8 mouse cellular contexts compared by ENCODE assay signal in the genomic region with DNA sequence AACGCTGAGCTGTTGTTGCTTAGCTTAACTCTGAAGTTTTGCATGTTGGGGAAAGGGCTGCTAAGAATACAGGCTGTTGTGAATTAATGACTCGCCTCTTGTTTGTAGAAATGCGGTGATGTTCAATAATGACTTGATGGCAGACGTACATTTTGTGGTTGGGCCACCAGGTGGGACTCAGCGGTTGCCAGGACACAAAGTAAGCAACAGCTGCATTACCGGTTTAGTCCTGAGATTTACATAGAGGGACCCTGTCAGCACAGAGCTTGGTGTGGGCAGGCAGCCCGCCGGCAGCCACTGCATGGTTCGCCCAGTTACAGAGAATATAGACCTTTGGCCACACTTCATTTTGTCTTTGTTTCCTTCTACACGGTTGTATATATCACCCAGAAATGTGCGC. TPM values are rescaled to one million over a fixed set of nuclear protein-coding genes. Genes with fewer than 3 reads are reported as not detected.
DNase-seq lines count a peak whose midpoint lies in the region; ATAC-seq and TF ChIP-seq lines count a peak whose summit lies in the region.

No protein-coding gene starts in this region.

- H3K27me3 ChIP-seq in liver, adult 2 months (ENCODE audit: control insufficient read depth, insufficient read depth, low read length) = no peaks in the 10 kb centered on the region
- no peaks in the 10 kb centered on the region for H3K27me3 ChIP-seq in embryonic facial prominence, embryonic 10.5 days (replicated peaks; ENCODE audit: low read depth, poor library complexity, severe bottlenecking)
- H3K27me3 ChIP-seq in hindbrain, postnatal 0 days (ENCODE audit: insufficient read depth, low read length) = no peaks in the 10 kb centered on the region
- no peaks in the 10 kb centered on the region for H3K27me3 ChIP-seq in neural tube, embryonic 12.5 days (replicated peaks)

- no peak overlapping the region for H3K27ac ChIP-seq in liver, adult 2 months (replicated peaks; ENCODE audit: insufficient read depth, low read depth, low read length)
- peak overlapping the region; percentile 48 for H3K27ac ChIP-seq in embryonic facial prominence, embryonic 10.5 days (replicated peaks)
- H3K27ac ChIP-seq in hindbrain, postnatal 0 days = peak overlapping the region; percentile 46; the same call in 1 of the 2 replicates
- no peak overlapping the region for H3K27ac ChIP-seq in neural tube, embryonic 12.5 days

- H3K9ac ChIP-seq in liver, adult 2 months (ENCODE audit: low read depth, low read length) = no peak overlapping the region
- H3K9ac ChIP-seq in hindbrain, postnatal 0 days (replicated peaks; ENCODE audit: low read length) = peak overlapping the region; percentile 70
- H3K9ac ChIP-seq in neural tube, embryonic 12.5 days = no peak overlapping the region

- no peaks in the 10 kb centered on the region; the same call in 1 of the 2 replicates for H3K4me1 ChIP-seq in liver, adult 2 months (ENCODE audit: control insufficient read depth, insufficient read depth, low read length)
- H3K4me1 ChIP-seq in embryonic facial prominence, embryonic 10.5 days = peaks cover 60% of the 10 kb centered on the region
- peaks cover 12% of the 10 kb centered on the region for H3K4me1 ChIP-seq in hindbrain, postnatal 0 days (ENCODE audit: insufficient read depth, low read length)
- H3K4me1 ChIP-seq in neural tube, embryonic 12.5 days = peaks cover 30% of the 10 kb centered on the region

- no peak for DNase-seq in liver, adult 2 months (ENCODE audit: extremely low read depth, low read depth, low spot score)
- no peak for DNase-seq in liver
- DNase-seq in embryonic facial prominence, embryonic 10.5 days (ENCODE audit: low spot score) = peak; percentile 34
- DNase-seq in hindbrain, postnatal 0 days (ENCODE audit: low spot score) = peak; percentile 37
- no peak for DNase-seq in thymus, postnatal 14 days
- DNase-seq in spleen, adult 18-20 months = no peak

- peaks cover 1% of the 10 kb centered on the region; the same call in 1 of the 2 replicates for H3K79me2 ChIP-seq in liver, adult 2 months (ENCODE audit: control insufficient read depth, insufficient read depth, low read length)

- H3K9me3 ChIP-seq in embryonic facial prominence, embryonic 10.5 days = no peaks in the 10 kb centered on the region
- no peaks in the 10 kb centered on the region for H3K9me3 ChIP-seq in hindbrain, postnatal 0 days (ENCODE audit: low read length)
- no peaks in the 10 kb centered on the region for H3K9me3 ChIP-seq in neural tube, embryonic 12.5 days

- 58% methylated on average over 11 of the region's 11 CpGs for WGBS in liver, adult 2 months
- WGBS in embryonic facial prominence, embryonic 10.5 days = 59% methylated on average over 11 of the region's 11 CpGs
- WGBS in hindbrain, postnatal 0 days = 38% methylated on average over 11 of the region's 11 CpGs
- WGBS in neural tube, embryonic 12.5 days = 47% methylated on average over 11 of the region's 11 CpGs

- peak; percentile 34; the same call in 1 of the 2 replicates for ATAC-seq in hindbrain, postnatal 0 days
- peak; percentile 55 for ATAC-seq in neural tube, embryonic 12.5 days (ENCODE audit: low FRiP score, low read depth)
- ATAC-seq in activated CD4-positive, CD25-positive, alpha-beta regulatory T cell, adult 4 months = no peak

- peak overlapping the region; percentile 56 for H3K4me2 ChIP-seq in hindbrain, postnatal 0 days (ENCODE audit: low read depth, low read length)
- H3K4me2 ChIP-seq in neural tube, embryonic 12.5 days (replicated peaks) = peak overlapping the region; percentile 61

- TF ChIP-seq CTCF in liver, adult 2 months (IDR thresholded peaks at IDR 0.05; ENCODE audit: low read depth, low read length) = no peak
- TF ChIP-seq CTCF in hindbrain, postnatal 0 days (IDR thresholded peaks at IDR 0.05; ENCODE audit: low read depth) = peak; percentile 46; the same call in 1 of the 2 replicates

- H3K4me3 ChIP-seq in liver, adult 2 months (ENCODE audit: insufficient read depth, low read depth, low read length) = peak overlapping the region; percentile 4
- H3K4me3 ChIP-seq in embryonic facial prominence, embryonic 10.5 days = peak overlapping the region; percentile 31
- peak overlapping the region; percentile 46 for H3K4me3 ChIP-seq in hindbrain, postnatal 0 days (ENCODE audit: low read length)
- peak overlapping the region; percentile 26 for H3K4me3 ChIP-seq in neural tube, embryonic 12.5 days

- no peaks in the 10 kb centered on the region for H3K36me3 ChIP-seq in liver, adult 2 months (ENCODE audit: control insufficient read depth, insufficient read depth, low read length)
- peaks cover 31% of the 10 kb centered on the region for H3K36me3 ChIP-seq in embryonic facial prominence, embryonic 10.5 days (replicated peaks)
- no peaks in the 10 kb centered on the region for H3K36me3 ChIP-seq in hindbrain, postnatal 0 days (ENCODE audit: insufficient read depth, low read length)
- peaks cover 14% of the 10 kb centered on the region for H3K36me3 ChIP-seq in neural tube, embryonic 12.5 days

- TF ChIP-seq POLR2A in liver, adult 2 months (IDR thresholded peaks at IDR 0.05; ENCODE audit: extremely low read depth, insufficient read depth, low read length) = no peak

RNA-seq across cellular contexts. Expression of a gene that starts 23.3 kb away (rescaled TPM):
- 2.7 and 3.6 TPM in 2 replicates for total RNA-seq in liver, adult 2 months (2014; rRNA removed)
- 1.4 and 1.7 TPM in 2 replicates for polyA plus RNA-seq in liver, adult 2 months (2012; rRNA removed)
- polyA plus RNA-seq in embryonic facial prominence, embryonic 10.5 days (2016; fragmentation: Nextera tagmentation; extraction: Ambion mirVana) = 18.0 and 18.6 TPM in 2 replicates
- total RNA-seq in hindbrain, postnatal 0 days (2014; rRNA removed) = 59.9 and 63.1 TPM in 2 replicates
- 37.4 and 39.4 TPM in 2 replicates for polyA plus RNA-seq in hindbrain, postnatal 0 days (2015; fragmentation: Nextera tagmentation; extraction: Ambion mirVana)
- polyA plus RNA-seq in neural tube, embryonic 12.5 days (2016; fragmentation: Nextera tagmentation; extraction: Ambion mirVana) = 16.3 and 17.0 TPM in 2 replicates
- polyA plus RNA-seq in activated CD4-positive, CD25-positive, alpha-beta regulatory T cell, adult 4 months (2017; shearing (Covaris generic)) = not detected

Comparison
In these comparisons a context has a peak if more than half of its experiments do, and no peak if none do; other contexts are left out.
1. DNase-seq: peak in embryonic facial prominence, embryonic 10.5 days (single experiment) and hindbrain, postnatal 0 days (single experiment); none in liver, adult 2 months (single experiment), liver (single experiment), thymus, postnatal 14 days (single experiment) and spleen, adult 18-20 months (0 of 2).
2. H3K27ac ChIP-seq: peak in embryonic facial prominence, embryonic 10.5 days (single experiment) and hindbrain, postnatal 0 days (single experiment); none in liver, adult 2 months (single experiment) and neural tube, embryonic 12.5 days (single experiment).
3. Peak in every context shown above with its lines, with median percentiles within 50 percentile points of each other: H3K4me3 ChIP-seq.